Mouse (Mus musculus): Measurements from ENCODE around the gene Gabbr2. TPM values are rescaled to one million over a fixed set of nuclear protein-coding genes. Genes with fewer than 3 reads are reported as not detected.

The Gabbr2 gene
- polyA plus RNA-seq, 1 experiment = not detected

DNA sequence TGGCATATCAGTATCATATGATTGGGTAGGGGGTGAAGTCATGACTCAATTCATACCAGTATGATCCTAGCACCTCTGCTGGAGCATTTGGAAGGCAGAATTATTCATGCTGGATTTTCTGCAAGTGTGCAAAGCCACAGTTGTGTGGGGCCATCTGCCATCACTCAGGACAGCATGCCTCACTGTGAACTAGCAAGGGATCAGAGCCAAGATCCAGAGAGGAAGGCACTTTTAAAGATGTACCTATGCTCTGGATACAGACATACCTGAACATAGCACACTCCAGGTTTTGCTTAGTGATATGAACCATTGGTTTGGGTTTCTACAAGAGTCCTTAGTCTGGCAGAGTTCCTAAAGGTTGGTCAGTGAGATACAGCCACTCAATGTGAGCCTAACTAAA is 5.6 kb downstream of the Gabbr2 start:
- TF ChIP-seq EP300 (IDR thresholded peaks at IDR 0.05; ENCODE audit: insufficient read depth, low read depth, low read length) (no peak), POLR2A (IDR thresholded peaks at IDR 0.05; ENCODE audit: insufficient read depth, low read length) (no peak), CTCF (IDR thresholded peaks at IDR 0.05; ENCODE audit: low read depth, low read length) (no peak)
- Histone ChIP-seq H3K36me3 (ENCODE audit: control insufficient read depth, insufficient read depth, low read length, poor library complexity, severe bottlenecking) (no peaks in the 10 kb centered on the region), H3K27ac (ENCODE audit: insufficient read depth, low read length) (no peak overlapping the region), H3K9me3 (replicated peaks; ENCODE audit: control insufficient read depth, insufficient read depth, low read length, poor library complexity, severe bottlenecking) (no peaks in the 10 kb centered on the region), H3K4me1 (ENCODE audit: control insufficient read depth, insufficient read depth, low read length) (no peaks in the 10 kb centered on the region), H3K9ac (ENCODE audit: low read depth, poor library complexity, severe bottlenecking) (no peak overlapping the region), H3K4me3 (ENCODE audit: low read depth, low read length) (no peak overlapping the region), H3K27me3 (ENCODE audit: control insufficient read depth, insufficient read depth, low read length, poor library complexity, severe bottlenecking) (peaks cover 3% of the 10 kb centered on the region)

- Histone ChIP-seq H3K4me1 (ENCODE audit: control insufficient read depth, insufficient read depth, low read length) (no peaks in the 10 kb centered on the region), H3K4me3 (ENCODE audit: low read depth, low read length) (no peak overlapping the region), H3K27me3 (ENCODE audit: control insufficient read depth, insufficient read depth, low read length, poor library complexity, severe bottlenecking) (no peaks in the 10 kb centered on the region), H3K27ac (ENCODE audit: insufficient read depth, low read length) (no peak overlapping the region), H3K9me3 (replicated peaks; ENCODE audit: control insufficient read depth, insufficient read depth, low read length, poor library complexity, severe bottlenecking) (no peaks in the 10 kb centered on the region), H3K36me3 (ENCODE audit: control insufficient read depth, insufficient read depth, low read length, poor library complexity, severe bottlenecking) (no peaks in the 10 kb centered on the region), H3K9ac (ENCODE audit: low read depth, poor library complexity, severe bottlenecking) (no peak overlapping the region)
- no peak for TF ChIP-seq EP300 (IDR thresholded peaks at IDR 0.05; ENCODE audit: insufficient read depth, low read depth, low read length)
- TF ChIP-seq POLR2A (IDR thresholded peaks at IDR 0.05; ENCODE audit: insufficient read depth, low read length) = no peak
- TF ChIP-seq CTCF (IDR thresholded peaks at IDR 0.05; ENCODE audit: low read depth, low read length) = no peak
Measured at GRCm38 (mm10) chr4:46982912-46983311, 8.8 kb downstream of the Gabbr2 start.

DNA sequence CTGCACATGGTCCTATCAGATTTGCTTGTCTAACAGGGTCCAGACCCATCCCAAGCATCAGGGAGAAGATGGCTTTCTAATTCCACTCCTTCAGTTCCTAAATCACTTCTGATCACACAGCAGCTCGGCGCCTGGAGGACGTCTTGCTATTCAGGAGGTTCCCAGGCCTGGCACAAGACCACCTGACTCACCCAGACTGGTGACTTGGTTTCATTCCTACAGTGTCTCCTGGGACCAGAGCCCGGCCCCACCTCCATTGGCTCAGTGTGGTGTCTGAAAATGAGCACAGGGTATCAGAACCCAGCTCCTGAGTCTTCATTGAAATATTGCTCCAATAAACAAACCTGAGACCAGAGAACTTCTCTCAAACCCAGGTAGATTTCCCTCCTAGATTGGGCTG is 9.6 kb downstream of the Gabbr2 start:
- Histone ChIP-seq H3K4me3 (ENCODE audit: low read depth, low read length) (no peak overlapping the region), H3K9ac (ENCODE audit: low read depth, poor library complexity, severe bottlenecking) (no peak overlapping the region), H3K9me3 (replicated peaks; ENCODE audit: control insufficient read depth, insufficient read depth, low read length, poor library complexity, severe bottlenecking) (no peaks in the 10 kb centered on the region), H3K4me1 (ENCODE audit: control insufficient read depth, insufficient read depth, low read length) (no peaks in the 10 kb centered on the region), H3K36me3 (ENCODE audit: control insufficient read depth, insufficient read depth, low read length, poor library complexity, severe bottlenecking) (no peaks in the 10 kb centered on the region), H3K27me3 (ENCODE audit: control insufficient read depth, insufficient read depth, low read length, poor library complexity, severe bottlenecking) (no peaks in the 10 kb centered on the region), H3K27ac (ENCODE audit: insufficient read depth, low read length) (no peak overlapping the region)
- TF ChIP-seq CTCF (IDR thresholded peaks at IDR 0.05; ENCODE audit: low read depth, low read length) = no peak
- TF ChIP-seq EP300 (IDR thresholded peaks at IDR 0.05; ENCODE audit: insufficient read depth, low read depth, low read length) = no peak
- TF ChIP-seq POLR2A (IDR thresholded peaks at IDR 0.05; ENCODE audit: insufficient read depth, low read length) = no peak

DNA sequence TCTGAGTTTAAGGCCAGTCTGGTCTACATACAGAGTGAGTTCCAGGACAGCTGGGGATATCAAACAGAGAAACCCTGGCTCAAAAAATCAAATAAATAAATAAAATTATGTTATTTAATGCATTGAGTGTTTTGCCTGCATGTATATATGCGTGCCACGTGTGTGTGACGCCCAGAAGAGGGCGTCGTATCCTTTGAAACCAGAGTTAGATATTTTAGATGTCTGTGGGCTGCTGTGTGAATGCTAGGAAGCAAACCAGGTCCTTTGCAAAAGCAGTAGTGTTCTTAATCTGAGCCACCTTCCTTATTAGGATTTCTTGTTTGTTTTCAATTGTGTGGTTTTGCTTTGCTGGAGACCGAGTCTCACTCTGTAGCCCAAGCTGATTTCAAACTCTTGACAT is 13.3 kb downstream of the Gabbr2 start:
- Histone ChIP-seq H3K9ac (ENCODE audit: low read depth, poor library complexity, severe bottlenecking) (no peak overlapping the region), H3K4me3 (ENCODE audit: low read depth, low read length) (no peak overlapping the region), H3K36me3 (ENCODE audit: control insufficient read depth, insufficient read depth, low read length, poor library complexity, severe bottlenecking) (no peaks in the 10 kb centered on the region), H3K27ac (ENCODE audit: insufficient read depth, low read length) (no peak overlapping the region), H3K27me3 (ENCODE audit: control insufficient read depth, insufficient read depth, low read length, poor library complexity, severe bottlenecking) (no peaks in the 10 kb centered on the region), H3K4me1 (ENCODE audit: control insufficient read depth, insufficient read depth, low read length) (no peaks in the 10 kb centered on the region), H3K9me3 (replicated peaks; ENCODE audit: control insufficient read depth, insufficient read depth, low read length, poor library complexity, severe bottlenecking) (no peaks in the 10 kb centered on the region)
- TF ChIP-seq CTCF (IDR thresholded peaks at IDR 0.05; ENCODE audit: low read depth, low read length) = no peak

DNA sequence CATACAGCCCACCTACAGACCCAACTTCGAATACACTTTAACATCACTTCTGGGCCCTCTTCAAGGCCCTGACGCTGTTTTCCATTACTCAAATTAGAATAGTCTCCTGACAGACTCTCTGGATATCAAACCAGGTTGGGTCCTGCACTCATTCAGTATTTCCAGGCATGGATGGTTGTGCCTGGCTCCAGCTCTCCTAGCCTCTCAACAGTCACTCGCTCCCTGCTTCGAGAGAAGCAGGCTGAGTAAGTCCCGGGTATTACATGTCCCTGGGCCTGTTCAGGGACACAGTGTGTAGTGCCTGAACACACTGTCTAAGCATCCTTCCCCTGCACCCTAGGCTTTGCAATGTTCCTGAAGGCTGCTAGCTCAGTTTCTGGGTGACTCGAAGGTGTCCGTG is 14.5 kb downstream of the Gabbr2 start:
- Histone ChIP-seq H3K9ac (ENCODE audit: low read depth, poor library complexity, severe bottlenecking) (no peak overlapping the region), H3K27me3 (ENCODE audit: control insufficient read depth, insufficient read depth, low read length, poor library complexity, severe bottlenecking) (no peaks in the 10 kb centered on the region), H3K36me3 (ENCODE audit: control insufficient read depth, insufficient read depth, low read length, poor library complexity, severe bottlenecking) (no peaks in the 10 kb centered on the region), H3K4me3 (ENCODE audit: low read depth, low read length) (no peak overlapping the region), H3K9me3 (replicated peaks; ENCODE audit: control insufficient read depth, insufficient read depth, low read length, poor library complexity, severe bottlenecking) (no peaks in the 10 kb centered on the region), H3K27ac (ENCODE audit: insufficient read depth, low read length) (no peak overlapping the region), H3K4me1 (ENCODE audit: control insufficient read depth, insufficient read depth, low read length) (no peaks in the 10 kb centered on the region)
- TF ChIP-seq EP300 (IDR thresholded peaks at IDR 0.05; ENCODE audit: insufficient read depth, low read depth, low read length) = no peak
- TF ChIP-seq CTCF (IDR thresholded peaks at IDR 0.05; ENCODE audit: low read depth, low read length) = no peak
- TF ChIP-seq POLR2A (IDR thresholded peaks at IDR 0.05; ENCODE audit: insufficient read depth, low read length) = no peak

DNA sequence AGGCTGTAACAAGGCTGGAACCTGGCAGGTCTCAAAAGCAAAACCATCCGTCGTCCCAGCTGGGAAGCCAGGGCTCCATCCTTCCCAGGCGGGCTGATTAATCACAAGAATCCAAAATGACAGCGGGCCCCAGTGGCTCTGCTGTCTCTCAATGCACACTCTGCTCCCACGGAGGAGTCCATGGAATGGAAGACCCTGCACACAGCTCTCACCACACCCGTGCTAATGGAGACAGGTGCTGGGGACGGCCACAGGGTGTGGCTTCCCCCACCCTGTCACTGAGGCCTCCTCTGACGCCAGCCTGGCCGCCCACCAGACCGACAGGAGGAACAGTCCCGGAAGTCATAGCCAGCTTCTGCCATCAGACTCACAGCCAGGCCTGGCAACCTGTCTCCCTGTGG is 15.0 kb downstream of the Gabbr2 start:
- H3K9me3 ChIP-seq (replicated peaks; ENCODE audit: control insufficient read depth, insufficient read depth, low read length, poor library complexity, severe bottlenecking) = no peaks in the 10 kb centered on the region
- H3K4me3 ChIP-seq (ENCODE audit: low read depth, low read length) = no peak overlapping the region
- H3K4me1 ChIP-seq (ENCODE audit: control insufficient read depth, insufficient read depth, low read length) = no peaks in the 10 kb centered on the region
- no peak overlapping the region for H3K27ac ChIP-seq (ENCODE audit: insufficient read depth, low read length)
- no peak overlapping the region for H3K9ac ChIP-seq (ENCODE audit: low read depth, poor library complexity, severe bottlenecking)
- TF ChIP-seq POLR2A (IDR thresholded peaks at IDR 0.05; ENCODE audit: insufficient read depth, low read length) (no peak), CTCF (IDR thresholded peaks at IDR 0.05; ENCODE audit: low read depth, low read length) (no peak), EP300 (IDR thresholded peaks at IDR 0.05; ENCODE audit: insufficient read depth, low read depth, low read length) (no peak)
- H3K36me3 ChIP-seq (ENCODE audit: control insufficient read depth, insufficient read depth, low read length, poor library complexity, severe bottlenecking) = no peaks in the 10 kb centered on the region
- no peaks in the 10 kb centered on the region for H3K27me3 ChIP-seq (ENCODE audit: control insufficient read depth, insufficient read depth, low read length, poor library complexity, severe bottlenecking)

Measured in ES-Bruce4 (cell line).